ENCODE assay signal across 9 mouse cellular contexts in genomic region chr6:142884128-142884527, GRCm38 (mm10).
DNase-seq lines count a peak whose midpoint lies in the region; ATAC-seq and TF ChIP-seq lines count a peak whose summit lies in the region.
"Had no signal": no experiment of that assay in that cellular context is flagged by ENCODE, and none has a peak within 500 bp of the region (broad histone marks: within the 10 kb centered on the region; RNA-seq: fewer than 3 reads in every experiment).

No protein-coding gene starts in this region.

- H3K79me2 ChIP-seq in MEL (ENCODE audit: control insufficient read depth, insufficient read depth, low read length, poor library complexity): no peaks in the 10 kb centered on the region

- H3K9ac ChIP-seq in MEL (ENCODE audit: control insufficient read depth, low read depth, low read length, poor library complexity, severe bottlenecking): no peak overlapping the region
- H3K9ac ChIP-seq in stomach, embryonic 15.5 days: no peak overlapping the region
- no peak overlapping the region for H3K9ac ChIP-seq in midbrain, embryonic 13.5 days (replicated peaks)

- ATAC-seq in stomach, embryonic 15.5 days (ENCODE audit: insufficient read depth, low FRiP score, low read depth): peak; percentile 45; the same call in 1 of the 2 replicates
- ATAC-seq in midbrain, embryonic 13.5 days: no peak

- H3K9me3 ChIP-seq in MEL (replicated peaks; ENCODE audit: insufficient read depth, low read length): no peaks in the 10 kb centered on the region
- no peaks in the 10 kb centered on the region for H3K9me3 ChIP-seq in stomach, embryonic 15.5 days
- no peaks in the 10 kb centered on the region for H3K9me3 ChIP-seq in midbrain, embryonic 13.5 days

- TF ChIP-seq CTCF in gastrocnemius, adult 2 months (IDR thresholded peaks at IDR 0.05): no peak
- no peak for TF ChIP-seq CTCF in MEL (IDR thresholded peaks at IDR 0.05 in 2 of 3, conservative IDR thresholded peaks at IDR 0.05 in 1 of 3; ENCODE audit: control insufficient read depth in 1 of 3, insufficient read depth in 1 of 3, low read depth in 2 of 3, low read length in 3 of 3, poor library complexity in 1 of 3, severe bottlenecking in 1 of 3)

- no peak overlapping the region for H3K4me3 ChIP-seq in gastrocnemius, adult 2 months
- H3K4me3 ChIP-seq in MEL (ENCODE audit: control insufficient read depth in 1 of 2, insufficient read depth in 1 of 2, low read depth in 2 of 2, low read length in 2 of 2): peak overlapping the region; percentile 5 to 23; a peak in 2 of 4 replicates
- no peak overlapping the region for H3K4me3 ChIP-seq in stomach, embryonic 15.5 days (replicated peaks)
- H3K4me3 ChIP-seq in midbrain, embryonic 13.5 days (replicated peaks): no peak overlapping the region

- DNase-seq in gastrocnemius, postnatal 14 days: peak; percentile 16
- DNase-seq in gastrocnemius, adult 2 months: no peak
- peak; percentile 58 for DNase-seq in MEL (ENCODE audit: low read depth, low spot score)
- DNase-seq in kidney, postnatal 25 days: peak; percentile 38 to 59
- DNase-seq in right cerebral cortex, postnatal 14 days: no peak
- DNase-seq in layer of hippocampus, adult 11-12 months (ENCODE audit: low spot score): no peak
- DNase-seq: right cerebral cortex, postnatal 4 days had no signal

- H3K4me2 ChIP-seq in stomach, embryonic 15.5 days: no peak overlapping the region
- no peak overlapping the region for H3K4me2 ChIP-seq in midbrain, embryonic 13.5 days (replicated peaks)

- no peak for TF ChIP-seq RAD21 in MEL (IDR thresholded peaks at IDR 0.05; ENCODE audit: low read depth, low read length)

- H3K36me3 ChIP-seq in MEL (ENCODE audit: control insufficient read depth in 1 of 2, insufficient read depth in 2 of 2, low read length in 2 of 2): no peaks in the 10 kb centered on the region
- H3K36me3 ChIP-seq in stomach, embryonic 15.5 days: no peaks in the 10 kb centered on the region
- H3K36me3 ChIP-seq in midbrain, embryonic 13.5 days: no peaks in the 10 kb centered on the region

- intact Hi-C loops in gastrocnemius, postnatal 14 days (cut with DNase I; ENCODE audit: low total_unique reads): no loop called here
- intact Hi-C loops in gastrocnemius, adult 2 months (cut with DNase I): no loop called here

- H3K27me3 ChIP-seq in MEL (ENCODE audit: control insufficient read depth in 1 of 2, insufficient read depth in 2 of 2, low read length in 2 of 2): no peaks in the 10 kb centered on the region
- H3K27me3 ChIP-seq in stomach, embryonic 15.5 days (replicated peaks): no peaks in the 10 kb centered on the region
- H3K27me3 ChIP-seq in midbrain, embryonic 13.5 days: no peaks in the 10 kb centered on the region

- H3K4me1 ChIP-seq in MEL (ENCODE audit: control insufficient read depth in 1 of 2, insufficient read depth in 2 of 2, low read length in 2 of 2): no peaks in the 10 kb centered on the region
- peaks cover 3% of the 10 kb centered on the region; the same call in 1 of the 2 replicates for H3K4me1 ChIP-seq in stomach, embryonic 15.5 days
- peaks cover 7% of the 10 kb centered on the region for H3K4me1 ChIP-seq in midbrain, embryonic 13.5 days (replicated peaks)

- TF ChIP-seq EP300 in MEL (IDR thresholded peaks at IDR 0.05; ENCODE audit: low read depth in 1 of 2, low read length in 2 of 2): no peak

- 60% methylated on average over 9 of the region's 9 CpGs for WGBS in stomach, embryonic 15.5 days
- WGBS in midbrain, embryonic 13.5 days: 73% methylated on average over 9 of the region's 9 CpGs

- H3K27ac ChIP-seq in gastrocnemius, adult 2 months: no peak overlapping the region
- H3K27ac ChIP-seq in MEL (ENCODE audit: control insufficient read depth, low read depth, low read length): no peak overlapping the region
- no peak overlapping the region for H3K27ac ChIP-seq in stomach, embryonic 15.5 days
- H3K27ac ChIP-seq in midbrain, embryonic 13.5 days: no peak overlapping the region

- TF ChIP-seq POLR2A in MEL (IDR thresholded peaks at IDR 0.05; ENCODE audit: control insufficient read depth in 1 of 2, insufficient read depth in 1 of 2, low read depth in 1 of 2, low read length in 2 of 2, poor library complexity in 1 of 2): no peak

TF ChIP-seq in MEL, 35 proteins besides CTCF, POLR2A, EP300 and RAD21:
- TF ChIP-seq MAX (IDR thresholded peaks at IDR 0.05; ENCODE audit: low read length) (no peak), ZNF384 (IDR thresholded peaks at IDR 0.05; ENCODE audit: low read depth, low read length) (no peak), MEF2A (IDR thresholded peaks at IDR 0.05; ENCODE audit: extremely low read depth, insufficient replicate concordance, low read depth, low read length, poor library complexity, severe bottlenecking) (no peak), TCF12 (IDR thresholded peaks at IDR 0.05; ENCODE audit: low read depth, low read length) (no peak), HCFC1 (IDR thresholded peaks at IDR 0.05; ENCODE audit: low read depth, low read length) (no peak)

Comparison
In these comparisons a context has a peak if more than half of its experiments do, and no peak if none do; other contexts are left out.
1. DNase-seq: peak in gastrocnemius, postnatal 14 days (single experiment), MEL (single experiment) and kidney, postnatal 25 days (2 of 2); none in gastrocnemius, adult 2 months (single experiment), right cerebral cortex, postnatal 14 days (single experiment) and layer of hippocampus, adult 11-12 months (single experiment).
2. H3K4me3 ChIP-seq: peak in MEL (2 of 2); none in gastrocnemius, adult 2 months (single experiment), stomach, embryonic 15.5 days (single experiment) and midbrain, embryonic 13.5 days (single experiment).